Mouse (Mus musculus) kidney, adult 2 months (tissue): Measurements from ENCODE around the gene Dnase1l2. TPM values are rescaled to one million over a fixed set of nuclear protein-coding genes. Genes with fewer than 3 reads are reported as not detected.
A peak's percentile ranks its signal among the peaks of the same experiment; 100 is the strongest.

Source experiments
- DNase-seq: peaks from one replicate; pipeline ENCODE4 v3.0.0; 2021
- H3K27ac ChIP-seq: fragments of 200-500 bp; 2 replicates; pipeline ENCODE4 v1.5.1; 2012; ENCODE audit warnings: low read depth, low read length, control low read depth, inconsistent platforms; ENCODE audit not compliant: insufficient read depth
- H3K27me3 ChIP-seq: fragments of 200-500 bp; replicated peaks from 2 replicates; pipeline ENCODE4 v1.6.1; 2012; ENCODE audit warnings: mild to moderate bottlenecking, moderate library complexity, low read length, inconsistent platforms; ENCODE audit not compliant: control insufficient read depth, insufficient read depth
- H3K36me3 ChIP-seq: fragments of 200-500 bp; 2 replicates; pipeline ENCODE4 v1.6.1; 2012; ENCODE audit warnings: mild to moderate bottlenecking, moderate library complexity, low read length, inconsistent platforms; ENCODE audit not compliant: control insufficient read depth, insufficient read depth
- H3K4me1 ChIP-seq: fragments of 200-500 bp; 2 replicates; pipeline ENCODE4 v1.6.1; 2011; ENCODE audit warnings: low read length; ENCODE audit not compliant: control insufficient read depth, insufficient read depth
- H3K4me3 ChIP-seq: fragments of 200-500 bp; 2 replicates; pipeline ENCODE4 v1.5.1; 2011; ENCODE audit warnings: mild to moderate bottlenecking, low read depth, low read length, control low read depth; ENCODE audit not compliant: insufficient read depth
- CTCF ChIP-seq: fragments of 200-500 bp; conservative IDR thresholded peaks from 2 replicates; pipeline ENCODE4 v1.5.1; 2011; ENCODE audit warnings: low read depth, mild to moderate bottlenecking, control low read depth, low read length, moderate library complexity, mixed read lengths; ENCODE audit not compliant: insufficient read depth, insufficient read length
- POLR2A ChIP-seq: fragments of 200-500 bp; IDR thresholded peaks from one replicate; pipeline ENCODE4 v1.6.1; 2011; ENCODE audit warnings: low read depth, low read length, control low read depth
- WGBS: fragments of 180-500 bp; shearing (Covaris S2); methylation state at CpG from one replicate; pipeline ENCODE4 v1.1.7; 2018; 5-methylcytosine and 5-hydroxymethylcytosine counted together
- polyA plus RNA-seq: library from polyadenylated mRNA; depleted of rRNA; stranded (reverse); fragments of >200 nt; gene quantifications from 2 replicates; pipeline ENCODE4 v1.2.3, GENCODE M21; 2012; rRNA removed

The Dnase1l2 gene
- polyA plus RNA-seq, 1 experiment, result 7.6 TPM

GRCm38 (mm10) chr17:24414230-24414976 lies 28.5 kb downstream of the Dnase1l2 start, which contains the start of gene Rnps1:
Gene Rnps1, plus strand, starts transcription at chr17:24414565.
- Histone ChIP-seq H3K27ac (peak within 1 kb of the TSS; percentile 73), H3K4me1 (peaks cover 13% of the 10 kb centered on the region; the same call in 1 of the 2 replicates), H3K27me3 (no peaks in the 10 kb centered on the region), H3K4me3 (peak within 1 kb of the TSS; percentile 75), H3K36me3 (no peaks in the 10 kb centered on the region; the same call in 1 of the 2 replicates)
- TF ChIP-seq CTCF (no peak), POLR2A (peak; percentile 46)
- peak; percentile 97 for DNase-seq
- under 1% methylated on average over 64 of the region's 64 CpGs for WGBS

GRCm38 (mm10) chr17:24413557-24414211 lies 29.2 kb downstream of the Dnase1l2 start:
- WGBS, result 18% methylated on average over 22 of the region's 22 CpGs
- Histone ChIP-seq H3K4me3 (peak overlapping the region; percentile 55), H3K27ac (peak overlapping the region; percentile 40), H3K36me3 (no peaks in the 10 kb centered on the region; the same call in 1 of the 2 replicates), H3K27me3 (no peaks in the 10 kb centered on the region), H3K4me1 (peaks cover 13% of the 10 kb centered on the region; the same call in 1 of the 2 replicates)
- TF ChIP-seq POLR2A, result no peak
- TF ChIP-seq CTCF, result no peak; the same call in 1 of the 2 replicates
- peak; percentile 35 for DNase-seq

GRCm38 (mm10) chr17:24407116-24407803 lies 35.6 kb downstream of the Dnase1l2 start:
- no peak overlapping the region for H3K27ac ChIP-seq
- H3K4me1 ChIP-seq, result no peaks in the 10 kb centered on the region
- no peak for TF ChIP-seq POLR2A
- TF ChIP-seq CTCF, result no peak
- no peak for DNase-seq
- H3K4me3 ChIP-seq, result no peak overlapping the region
- 86% methylated on average over 12 of the region's 12 CpGs for WGBS
- H3K36me3 ChIP-seq, result peaks cover 5% of the 10 kb centered on the region
- no peaks in the 10 kb centered on the region for H3K27me3 ChIP-seq

GRCm38 (mm10) chr17:24402371-24402770 lies 40.5 kb downstream of the Dnase1l2 start:
- Histone ChIP-seq H3K4me3 (no peak overlapping the region), H3K27me3 (no peaks in the 10 kb centered on the region), H3K4me1 (no peaks in the 10 kb centered on the region), H3K36me3 (peaks cover 1% of the 10 kb centered on the region), H3K27ac (no peak overlapping the region)
- TF ChIP-seq POLR2A, result no peak
- TF ChIP-seq CTCF, result no peak
- WGBS, result 81% methylated on average over 3 of the region's 3 CpGs
- no peak for DNase-seq

GRCm38 (mm10) chr17:24394456-24394855 lies 48.4 kb downstream of the Dnase1l2 start:
- peak; percentile 13 for DNase-seq
- H3K27ac ChIP-seq, result no peak overlapping the region
- 73% methylated on average over 7 of the region's 7 CpGs for WGBS
- no peak for TF ChIP-seq CTCF
- TF ChIP-seq POLR2A, result no peak
- H3K4me3 ChIP-seq, result no peak overlapping the region
- no peaks in the 10 kb centered on the region for H3K27me3 ChIP-seq
- H3K36me3 ChIP-seq, result no peaks in the 10 kb centered on the region; the same call in 1 of the 2 replicates
- H3K4me1 ChIP-seq, result no peaks in the 10 kb centered on the region

GRCm38 (mm10) chr17:24393527-24393926 lies 49.4 kb downstream of the Dnase1l2 start:
- Histone ChIP-seq H3K4me3 (no peak overlapping the region), H3K27ac (no peak overlapping the region), H3K27me3 (no peaks in the 10 kb centered on the region), H3K4me1 (no peaks in the 10 kb centered on the region), H3K36me3 (no peaks in the 10 kb centered on the region; the same call in 1 of the 2 replicates)
- DNase-seq, result peak; percentile 17
- 31% methylated on average over 4 of the region's 4 CpGs for WGBS
- TF ChIP-seq POLR2A, result no peak
- no peak for TF ChIP-seq CTCF

GRCm38 (mm10) chr17:24391149-24391548 lies 51.8 kb downstream of the Dnase1l2 start:
- no peaks in the 10 kb centered on the region; the same call in 1 of the 2 replicates for H3K36me3 ChIP-seq
- H3K4me1 ChIP-seq, result no peaks in the 10 kb centered on the region
- 78% methylated on average over 8 of the region's 8 CpGs for WGBS
- no peak overlapping the region for H3K4me3 ChIP-seq
- no peaks in the 10 kb centered on the region for H3K27me3 ChIP-seq
- DNase-seq, result no peak
- no peak overlapping the region for H3K27ac ChIP-seq
- TF ChIP-seq CTCF (peak; percentile 52), POLR2A (no peak)

Other genes starting within 250 kb of the Dnase1l2 start
- 14.4 and 15.0 TPM in 2 replicates for gene Tbc1d24, start 237.5 kb downstream of the Dnase1l2 start, polyA plus RNA-seq
- gene Ntn3, start 233.6 kb downstream of the Dnase1l2 start, polyA plus RNA-seq, result 0.72 and 1.2 TPM in 2 replicates
- 4.6 and 5.2 TPM in 2 replicates for gene Tedc2, start 222.3 kb downstream of the Dnase1l2 start, polyA plus RNA-seq
- 0.56 and 0.61 TPM in 2 replicates for gene Ccnf, start 191.6 kb downstream of the Dnase1l2 start, polyA plus RNA-seq
- gene Abca17, start 92.0 kb downstream of the Dnase1l2 start, polyA plus RNA-seq, result 0.16 and 0.31 TPM in 2 replicates
- 214 and 230 TPM in 2 replicates for gene Abca3, start 91.2 kb downstream of the Dnase1l2 start, polyA plus RNA-seq
- 73.0 and 76.9 TPM in 2 replicates for gene Rnps1, start 28.5 kb downstream of the Dnase1l2 start, polyA plus RNA-seq
- gene Eci1, start 16.5 kb downstream of the Dnase1l2 start, polyA plus RNA-seq, result 196 and 222 TPM in 2 replicates
- gene E4f1, start 27.2 kb upstream of the Dnase1l2 start, polyA plus RNA-seq, result 63.7 and 72.8 TPM in 2 replicates
- gene Pgp, start 27.3 kb upstream of the Dnase1l2 start, polyA plus RNA-seq, result 38.7 and 46.5 TPM in 2 replicates
- gene Bricd5, start 30.8 kb upstream of the Dnase1l2 start, polyA plus RNA-seq, result 0.56 and 0.96 TPM in 2 replicates
- 26.1 and 32.1 TPM in 2 replicates for gene Mlst8, start 36.0 kb upstream of the Dnase1l2 start, polyA plus RNA-seq
- gene Caskin1, start 45.5 kb upstream of the Dnase1l2 start, polyA plus RNA-seq, result 0.52 and 0.80 TPM in 2 replicates
- gene Traf7, start 84.8 kb upstream of the Dnase1l2 start, polyA plus RNA-seq, result 108 and 124 TPM in 2 replicates
- 0.56 and 0.58 TPM in 2 replicates for gene Rab26, start 91.1 kb upstream of the Dnase1l2 start, polyA plus RNA-seq
- gene Pkd1, start 106.7 kb upstream of the Dnase1l2 start, polyA plus RNA-seq, result 34.6 and 42.9 TPM in 2 replicates
- 152 and 174 TPM in 2 replicates for gene Tsc2, start 189.5 kb upstream of the Dnase1l2 start, polyA plus RNA-seq
- 13.6 and 15.8 TPM in 2 replicates for gene Nthl1, start 189.6 kb upstream of the Dnase1l2 start, polyA plus RNA-seq
- gene Slc9a3r2, start 207.2 kb upstream of the Dnase1l2 start, polyA plus RNA-seq, result 111 and 123 TPM in 2 replicates
- gene Npw, start 215.4 kb upstream of the Dnase1l2 start, polyA plus RNA-seq, result not detected in 2 replicates
- 44.3 and 57.6 TPM in 2 replicates for gene Zfp598, start 226.6 kb upstream of the Dnase1l2 start, polyA plus RNA-seq
- 1.5 and 2.2 TPM in 2 replicates for gene Syngr3, start 246.8 kb upstream of the Dnase1l2 start, polyA plus RNA-seq